Mouse (Mus musculus) cerebellum, postnatal 4 days (tissue): ENCODE results near the gene Col7a1.

Experiments used
- DNase-seq, 2 experiments: peaks; one replicate each; pipeline ENCODE4 v3.0.0; 2022; ENCODE audit warnings: low spot score in 2 of 2, mixed read lengths in 1 of 2

The Col7a1 gene

DNA sequence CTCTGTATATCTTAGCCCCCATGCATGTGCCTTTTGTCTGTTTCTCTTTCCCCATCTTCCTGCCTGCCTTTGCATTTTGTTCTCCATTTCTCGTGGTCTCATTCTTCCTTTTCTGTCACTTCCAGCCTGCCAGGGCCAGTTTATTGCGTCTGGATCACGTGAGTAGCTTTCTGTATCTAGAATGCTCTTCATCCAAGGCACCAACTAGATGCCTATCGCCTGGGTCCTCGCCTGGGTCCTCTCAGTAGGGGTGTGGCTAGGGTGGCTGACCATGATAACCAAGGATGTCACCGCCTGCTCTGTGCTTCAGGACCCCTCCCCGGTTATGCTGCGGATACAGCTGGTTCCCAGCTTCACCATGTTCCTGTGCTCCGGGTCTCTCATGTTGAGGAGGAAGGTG, 29.8 kb downstream of the Col7a1 start:
- DNase-seq = no peak

DNA sequence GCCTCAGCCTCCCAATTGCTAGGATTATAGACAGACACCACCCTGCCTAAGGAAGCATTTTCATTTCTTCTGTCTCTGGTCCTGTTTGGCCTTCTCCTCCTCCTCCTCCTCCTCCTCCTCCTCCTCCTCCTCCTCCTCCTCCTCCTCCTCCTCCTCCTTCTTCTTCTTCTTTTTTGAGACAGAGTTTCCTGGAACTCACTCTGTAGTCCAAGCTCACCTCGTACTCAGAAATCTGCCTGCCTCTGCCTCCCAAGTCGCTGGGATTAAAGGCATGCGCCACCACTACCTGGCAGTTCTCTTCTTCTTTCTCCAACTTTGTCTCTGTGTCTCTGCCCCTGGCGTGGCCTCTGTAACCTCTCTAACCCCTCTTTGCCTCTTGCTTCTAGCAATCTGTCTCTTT, 32.3 kb downstream of the Col7a1 start, which contains the start of gene Ucn2:
Gene Ucn2, plus strand, starts transcription at position 301 of the 400 bp plus-strand sequence.
- no peak for DNase-seq

DNA sequence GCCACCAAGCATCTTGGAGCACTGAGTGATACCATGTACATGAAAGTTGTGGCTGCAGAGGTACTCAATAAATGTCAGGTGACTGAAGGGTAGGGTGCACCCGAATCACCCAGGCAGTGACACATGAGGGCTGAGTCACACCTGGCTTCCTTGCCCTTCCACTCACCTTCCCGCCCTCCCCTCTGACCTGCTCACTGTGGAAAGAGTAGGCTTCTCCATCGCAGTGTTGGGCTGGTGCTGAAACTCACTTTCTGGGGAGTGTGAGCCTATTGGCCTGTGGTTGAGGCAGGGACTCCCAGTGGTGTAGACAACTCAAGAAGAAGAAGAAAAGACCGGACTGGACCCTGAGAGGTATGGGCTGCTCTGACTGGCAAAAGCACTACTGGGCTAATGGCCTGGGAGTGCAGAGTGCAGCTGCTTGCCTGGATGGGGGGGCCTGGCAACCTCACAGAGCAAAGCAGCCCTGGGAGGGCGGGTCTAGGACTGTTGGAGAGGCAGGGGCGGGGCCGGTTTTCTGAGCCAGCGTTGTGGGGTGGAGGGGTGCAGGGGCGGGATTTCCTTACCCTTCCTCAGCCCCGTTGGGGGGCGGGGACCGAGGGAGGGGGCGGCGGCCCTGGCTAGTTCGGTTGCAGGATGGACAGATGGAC, 34.4 kb downstream of the Col7a1 start:
- peak in 1 of 2 experiments; percentile 27 for DNase-seq

DNA sequence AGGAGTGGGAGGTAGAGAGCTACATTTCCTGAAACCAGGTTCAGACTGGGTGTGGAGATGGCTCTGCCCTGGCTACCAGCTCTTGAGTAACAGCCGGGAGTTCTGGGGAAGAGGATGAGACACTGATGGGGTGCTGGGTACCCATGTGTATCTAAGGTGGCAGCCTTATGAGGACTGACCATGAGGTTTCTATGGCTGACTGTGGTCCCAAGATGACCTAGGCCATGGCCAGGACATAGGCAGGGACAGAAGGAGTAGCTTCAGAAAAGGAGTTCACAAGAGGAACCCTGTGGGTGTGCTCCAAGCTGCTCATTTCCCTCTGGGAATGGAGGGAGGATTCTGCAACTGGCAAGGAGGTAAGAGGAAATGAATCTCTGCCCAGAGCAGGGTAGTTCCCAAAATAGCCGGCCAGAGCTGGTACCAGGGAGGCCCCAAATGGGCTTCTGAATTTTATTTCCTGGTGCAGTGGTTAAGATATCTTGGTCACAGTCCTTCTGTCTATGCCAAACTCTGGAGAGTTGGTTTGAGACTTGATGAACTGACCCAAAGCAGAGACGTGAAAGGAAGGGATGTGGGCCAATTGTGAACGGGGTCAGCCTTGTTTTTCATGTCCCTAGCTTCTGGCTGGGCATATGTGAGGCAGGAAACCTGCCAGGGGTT, 36.5 kb downstream of the Col7a1 start:
- DNase-seq = no peak

- DNase-seq = no peak
Measured at GRCm38 (mm10) chr9:108990462-108990820, 37.1 kb downstream of the Col7a1 start.

DNA sequence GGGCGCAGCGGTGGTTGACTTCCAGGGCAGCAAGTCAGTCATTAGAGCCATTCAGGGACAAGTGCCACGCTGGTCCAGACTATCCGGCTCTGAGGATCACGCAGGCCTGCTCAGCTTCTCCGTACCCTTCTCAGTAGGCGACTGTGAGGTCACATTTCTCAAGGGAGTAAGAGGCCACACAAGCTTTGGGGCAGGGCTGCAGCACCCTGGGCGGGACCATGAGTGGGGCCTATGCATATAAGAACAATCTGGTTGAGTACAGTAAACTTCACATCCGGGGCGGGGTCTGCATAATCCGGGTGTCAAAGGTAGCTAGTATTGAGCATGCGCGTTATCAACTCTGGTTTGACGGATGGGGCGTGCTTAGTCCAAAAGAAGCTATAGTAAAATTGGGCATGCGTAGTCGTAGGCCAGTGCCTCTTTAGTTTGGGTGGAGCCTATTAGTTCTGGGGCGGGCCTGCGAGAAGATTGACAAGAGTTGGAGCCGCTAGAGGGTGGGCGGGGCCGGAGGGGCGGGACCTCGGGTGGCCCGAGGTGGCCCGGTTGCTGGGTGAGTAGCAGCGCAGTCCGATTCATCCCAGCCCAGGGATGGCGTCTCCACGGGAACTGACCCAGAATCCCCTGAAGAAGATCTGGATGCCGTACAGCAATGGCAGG, 38.2 kb downstream of the Col7a1 start, which contains the start of gene Pfkfb4:
Gene Pfkfb4, plus strand, starts transcription at position 351 of the 657 bp plus-strand sequence.
- DNase-seq = peak; percentile 63 to 85

DNA sequence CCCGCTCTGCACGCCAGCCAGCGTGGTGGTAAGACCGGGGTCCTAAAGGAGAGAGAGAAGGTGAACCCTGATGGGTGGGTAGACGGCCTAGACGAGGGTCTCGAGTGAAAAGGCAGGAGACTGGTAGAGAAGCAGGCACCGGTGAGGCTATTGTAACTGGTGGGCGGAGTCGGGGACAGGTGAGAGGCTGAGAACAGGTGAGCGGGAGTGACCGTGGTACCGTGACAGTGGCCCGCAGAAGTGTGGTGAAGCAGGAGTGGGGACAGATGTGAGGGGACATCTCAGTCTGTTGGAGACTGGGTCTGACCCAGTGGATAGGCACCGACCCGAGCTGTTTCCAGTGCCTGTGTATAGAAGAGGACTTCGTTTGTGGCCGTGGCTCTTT, 38.7 kb downstream of the Col7a1 start:
- no peak for DNase-seq

GRCm38 (mm10) chr9:108992620-108993361, 39.4 kb downstream of the Col7a1 start:
- DNase-seq = no peak

DNA sequence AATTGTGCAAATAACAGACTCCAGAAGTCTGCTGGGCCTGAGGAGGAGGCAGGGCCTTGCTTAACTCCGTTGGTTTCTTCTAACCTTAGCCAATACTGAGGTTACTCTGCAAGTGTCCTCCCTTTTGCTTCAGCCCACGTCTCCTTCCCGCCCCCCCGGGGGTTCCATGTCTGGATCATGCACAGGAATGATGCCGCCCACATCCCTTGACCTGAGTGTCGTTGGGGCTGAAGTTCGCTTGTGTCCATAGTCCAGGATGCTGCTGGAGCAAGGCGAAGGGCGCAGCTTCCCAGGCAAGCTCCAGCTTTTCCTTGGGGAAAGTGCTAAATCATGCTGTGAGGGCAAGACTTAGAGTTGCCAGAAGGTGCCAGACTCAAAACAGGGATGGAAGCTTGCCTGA, 43.0 kb downstream of the Col7a1 start:
- no peak for DNase-seq

GRCm38 (mm10) chr9:108998287-108999166, 45.1 kb downstream of the Col7a1 start:
- DNase-seq = no peak

DNA sequence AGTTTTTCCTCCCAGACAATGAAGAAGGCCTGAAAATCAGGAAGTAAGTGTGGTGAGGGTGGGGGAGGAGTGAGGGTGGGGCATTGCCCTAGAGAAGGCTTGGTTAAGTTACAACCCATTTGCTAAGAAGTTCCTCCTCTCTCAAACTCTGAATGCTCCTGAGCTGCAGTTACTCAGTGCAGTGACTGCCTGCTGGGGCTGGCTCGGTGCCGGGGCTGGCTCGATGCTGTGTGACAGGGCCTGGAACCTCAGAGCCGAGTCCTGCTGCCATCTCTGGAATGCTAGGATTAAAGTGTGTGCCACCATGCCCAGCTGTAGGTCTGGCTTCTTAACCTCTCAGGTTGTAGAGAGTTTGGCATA, 45.8 kb downstream of the Col7a1 start:
- peak in 1 of 2 experiments; percentile 28 for DNase-seq

- DNase-seq = peak; percentile 43 to 53
Measured at GRCm38 (mm10) chr9:109000726-109001125, 47.3 kb downstream of the Col7a1 start.

DNA sequence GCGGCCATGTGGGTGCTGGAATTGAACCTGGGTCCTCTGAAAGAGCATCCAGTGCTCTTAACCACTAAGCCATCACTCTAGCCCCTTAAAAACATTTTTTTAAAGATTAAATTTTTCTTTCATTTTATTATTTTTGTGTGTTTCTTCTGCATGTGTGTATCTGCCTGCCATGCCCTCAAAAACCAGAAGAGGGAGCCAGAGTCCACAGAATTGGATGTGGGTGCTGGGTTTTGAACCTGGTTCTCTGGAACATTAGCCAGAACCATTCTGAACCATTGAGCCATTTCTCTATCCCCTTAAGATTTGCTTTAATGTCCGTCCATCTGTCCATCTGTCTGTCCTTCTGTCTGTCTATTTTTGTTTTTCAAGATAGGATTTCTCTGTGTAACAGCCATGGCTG, 49.8 kb downstream of the Col7a1 start:
- peak in 1 of 2 experiments; percentile 43 for DNase-seq

DNA sequence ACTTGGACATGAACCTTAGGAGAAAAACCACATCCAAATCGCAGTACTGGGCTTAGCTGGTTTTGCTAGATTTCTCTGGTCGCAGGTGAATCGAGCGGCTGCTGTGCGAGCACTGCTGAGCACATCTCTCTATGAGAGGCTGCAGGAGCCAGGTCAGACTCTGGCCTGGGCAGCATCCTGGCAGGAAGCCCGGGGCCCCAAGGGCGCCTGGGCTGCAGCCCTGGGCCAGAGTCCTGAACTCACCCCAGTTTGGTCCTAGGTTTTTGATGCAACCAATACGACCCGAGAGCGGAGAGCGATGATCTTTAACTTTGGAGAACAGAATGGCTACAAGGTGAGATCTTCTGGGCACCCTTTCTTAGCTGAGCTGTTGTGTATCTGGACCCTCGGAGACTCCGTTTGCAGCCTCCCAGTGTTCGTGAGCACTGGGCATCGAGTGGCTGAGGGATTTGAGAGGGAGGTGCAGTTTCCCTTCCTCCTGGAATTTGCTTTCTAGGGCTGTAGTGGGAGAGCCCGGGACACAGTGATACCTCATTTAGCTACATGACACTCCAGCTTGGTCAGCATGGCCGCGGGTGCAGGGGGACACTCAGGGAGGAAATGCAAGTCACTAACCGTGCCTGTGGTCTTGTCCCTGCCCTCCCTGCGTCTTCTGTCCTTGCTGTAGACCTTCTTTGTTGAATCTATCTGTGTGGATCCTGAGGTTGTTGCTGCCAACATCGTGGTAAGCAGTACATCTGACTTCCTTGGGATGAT, 53.8 kb downstream of the Col7a1 start:
- DNase-seq = no peak

GRCm38 (mm10) chr9:109008081-109008480, 54.7 kb downstream of the Col7a1 start:
- DNase-seq = no peak

DNA sequence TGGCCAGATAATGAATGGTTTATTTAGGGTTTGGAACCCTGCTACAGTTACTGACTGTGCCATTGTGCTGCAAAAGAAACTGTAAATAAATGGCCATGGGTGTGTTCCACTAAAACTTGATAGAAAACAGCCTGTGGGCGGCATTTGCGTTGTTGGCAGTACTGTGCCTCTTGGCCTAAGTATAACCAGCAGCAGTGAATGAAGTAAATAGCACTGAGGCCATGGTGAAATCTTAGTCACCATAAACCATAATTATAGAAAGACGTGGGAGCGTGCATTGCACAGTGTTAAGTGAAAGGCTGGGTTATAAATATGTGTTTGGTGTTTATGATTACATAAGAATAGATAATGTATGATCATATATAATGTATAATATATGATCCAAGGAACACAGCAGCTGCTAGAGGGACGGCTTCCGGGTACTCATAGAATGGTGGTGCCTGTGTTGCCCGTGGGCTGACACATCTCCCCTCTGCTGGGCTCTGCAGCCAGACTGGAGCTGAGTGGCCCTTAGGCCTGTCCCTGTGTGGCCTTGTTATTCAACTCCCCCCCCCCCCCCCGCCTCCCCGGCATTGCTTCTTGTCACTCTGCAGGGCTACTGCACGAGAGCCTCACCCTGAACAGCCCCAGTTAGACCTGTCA, 55.7 kb downstream of the Col7a1 start:
- DNase-seq = no peak

DNA sequence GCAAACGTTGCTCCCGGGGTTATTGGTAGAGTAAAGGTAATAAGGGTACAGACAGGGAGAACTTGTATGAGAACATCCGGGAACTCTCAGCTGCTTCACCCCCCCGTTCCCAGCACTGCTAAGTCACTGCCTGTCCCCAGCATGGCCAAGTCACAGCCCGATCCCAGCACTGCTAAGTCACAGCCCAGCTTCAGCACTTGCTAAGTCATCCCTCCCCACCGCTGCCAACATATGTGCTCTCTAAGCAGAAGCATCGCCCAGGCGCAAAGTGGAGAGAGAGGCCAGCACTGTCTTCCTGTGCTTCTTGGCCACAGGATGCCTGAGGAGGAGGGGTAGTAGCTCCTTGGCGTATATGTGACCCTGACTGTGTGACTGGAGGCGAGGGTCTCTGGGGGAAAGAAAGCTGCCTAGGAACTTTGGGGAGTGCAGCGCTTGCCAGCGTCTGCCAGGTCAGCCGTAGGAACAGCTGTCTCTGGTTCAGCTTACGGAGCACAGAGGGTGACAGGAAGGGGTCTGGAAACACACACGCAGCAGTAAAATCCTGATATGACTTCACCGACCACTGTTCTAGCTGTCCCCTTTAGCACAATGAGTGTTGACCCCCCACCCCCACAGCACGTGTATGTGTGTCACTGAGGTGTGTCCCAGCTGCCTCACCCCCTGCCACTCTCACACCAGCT, 56.4 kb downstream of the Col7a1 start:
- DNase-seq = no peak

DNA sequence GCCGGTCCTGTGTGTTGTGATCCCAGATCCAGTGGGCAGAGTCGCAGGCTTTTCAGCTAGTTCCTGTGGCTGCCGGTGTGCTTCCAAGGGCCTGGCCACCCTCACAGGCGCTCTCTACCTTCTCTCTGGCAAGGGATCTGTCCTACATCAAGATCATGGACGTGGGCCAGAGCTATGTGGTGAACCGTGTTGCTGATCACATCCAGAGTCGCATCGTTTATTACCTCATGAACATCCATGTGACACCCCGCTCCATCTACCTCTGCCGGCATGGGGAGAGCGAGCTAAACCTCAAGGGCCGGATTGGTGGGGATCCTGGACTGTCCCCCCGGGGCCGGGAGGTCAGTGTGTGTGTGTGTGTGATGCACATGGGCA, 56.9 kb downstream of the Col7a1 start:
- DNase-seq = no peak

DNA sequence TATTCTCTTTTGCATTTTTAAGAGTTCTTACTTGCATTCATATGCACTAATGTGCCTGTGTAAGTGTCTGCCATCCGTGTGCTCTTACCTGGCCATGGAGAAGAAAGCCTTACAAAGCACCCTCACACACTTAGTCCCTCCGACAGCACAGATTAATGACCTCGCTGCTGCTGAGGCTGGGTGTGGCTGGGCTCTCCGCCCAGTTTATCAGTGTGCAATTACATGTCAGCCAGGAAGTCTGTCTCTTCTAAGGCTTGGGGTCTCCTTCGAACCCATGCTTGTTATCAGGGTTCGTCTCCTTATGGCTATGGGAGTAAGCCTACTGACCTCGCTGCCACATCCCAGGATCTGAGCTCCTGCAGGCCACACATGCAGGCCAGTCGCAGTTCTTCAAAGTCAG, 62.0 kb downstream of the Col7a1 start:
- no peak for DNase-seq
